Mouse (Mus musculus) spleen, adult 2 months (tissue): ENCODE data around the gene Fem1b. TPM values are rescaled to one million over a fixed set of nuclear protein-coding genes. Genes with fewer than 3 reads are reported as not detected.

Source experiments
- DNase-seq, 2 experiments: peaks; one replicate each; pipeline versions ENCODE4 v3.0.0 to v3.0.0-alpha.2; 2012 to 2021; ENCODE audit warnings: low spot score in 2 of 2, low read depth in 1 of 2
- H3K27ac ChIP-seq: fragments of 200-500 bp; 2 replicates; pipeline ENCODE4 v1.5.1; 2012; ENCODE audit warnings: low read length, inconsistent platforms; ENCODE audit not compliant: insufficient read depth
- H3K27me3 ChIP-seq: fragments of 200-500 bp; 2 replicates; pipeline ENCODE4 v1.6.1; 2012; ENCODE audit warnings: mild to moderate bottlenecking, moderate library complexity, low read length, inconsistent platforms; ENCODE audit not compliant: control insufficient read depth, insufficient read depth
- H3K36me3 ChIP-seq: fragments of 200-500 bp; 2 replicates; pipeline ENCODE4 v1.6.1; 2012; ENCODE audit warnings: mild to moderate bottlenecking, low read length, inconsistent platforms; ENCODE audit not compliant: control insufficient read depth, insufficient read depth
- H3K4me1 ChIP-seq: fragments of 200-500 bp; 2 replicates; pipeline ENCODE4 v1.6.1; 2011; ENCODE audit warnings: inconsistent platforms; ENCODE audit not compliant: control insufficient read depth, insufficient read depth, insufficient read length
- H3K4me3 ChIP-seq: fragments of 200-500 bp; 2 replicates; pipeline ENCODE4 v1.5.1; 2011; ENCODE audit warnings: mild to moderate bottlenecking, inconsistent platforms; ENCODE audit not compliant: insufficient read depth, insufficient read length; ENCODE audit errors: extremely low read depth
- CTCF ChIP-seq: fragments of 200-500 bp; IDR thresholded peaks from 2 replicates; pipeline ENCODE4 v1.5.1; 2011; ENCODE audit warnings: mild to moderate bottlenecking, inconsistent platforms; ENCODE audit not compliant: insufficient read depth, insufficient read length, insufficient replicate concordance; ENCODE audit errors: extremely low read depth
- POLR2A ChIP-seq: fragments of 200-500 bp; IDR thresholded peaks from 2 replicates; pipeline ENCODE4 v1.6.1; 2011; ENCODE audit warnings: low read depth, low read length, inconsistent platforms
- WGBS: fragments of 180-500 bp; shearing (Covaris S2); methylation state at CpG from one replicate; pipeline ENCODE4 v1.1.7; 2018; 5-methylcytosine and 5-hydroxymethylcytosine counted together
- polyA plus RNA-seq: library from polyadenylated mRNA; depleted of rRNA; stranded (reverse); fragments of >200 nt; gene quantifications from 2 replicates; pipeline ENCODE4 v1.2.3, GENCODE M21; 2012

The Fem1b gene
- polyA plus RNA-seq, 1 experiment, result 5.3 TPM

DNA sequence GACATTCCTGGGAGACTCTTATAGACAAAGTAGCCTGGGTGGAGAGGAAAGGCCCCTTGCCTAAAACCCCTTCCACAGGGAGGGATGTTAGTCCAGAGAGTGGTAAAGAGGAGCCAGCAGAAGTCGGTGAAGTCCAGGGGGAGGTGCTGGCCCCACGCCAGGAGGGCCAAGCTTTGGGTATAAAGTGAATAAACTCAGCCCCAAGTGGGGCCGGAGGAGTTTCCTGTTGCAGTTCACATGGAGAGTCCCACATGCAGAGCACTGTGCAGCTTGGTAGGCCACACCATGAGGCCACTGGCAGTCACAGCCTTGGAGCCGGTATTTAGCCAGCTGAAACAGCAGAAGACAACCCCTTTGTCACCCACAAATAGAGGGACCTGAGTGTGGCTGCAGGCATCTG, 42.7 kb upstream of the Fem1b start:
- DNase-seq, result no peak
- no peak overlapping the region for H3K27ac ChIP-seq
- H3K36me3 ChIP-seq, result no peaks in the 10 kb centered on the region
- no peaks in the 10 kb centered on the region for H3K27me3 ChIP-seq
- 56% methylated on average over 4 of the region's 4 CpGs for WGBS
- H3K4me1 ChIP-seq, result no peaks in the 10 kb centered on the region
- no peak for TF ChIP-seq POLR2A
- TF ChIP-seq CTCF, result no peak
- no peak overlapping the region for H3K4me3 ChIP-seq

DNA sequence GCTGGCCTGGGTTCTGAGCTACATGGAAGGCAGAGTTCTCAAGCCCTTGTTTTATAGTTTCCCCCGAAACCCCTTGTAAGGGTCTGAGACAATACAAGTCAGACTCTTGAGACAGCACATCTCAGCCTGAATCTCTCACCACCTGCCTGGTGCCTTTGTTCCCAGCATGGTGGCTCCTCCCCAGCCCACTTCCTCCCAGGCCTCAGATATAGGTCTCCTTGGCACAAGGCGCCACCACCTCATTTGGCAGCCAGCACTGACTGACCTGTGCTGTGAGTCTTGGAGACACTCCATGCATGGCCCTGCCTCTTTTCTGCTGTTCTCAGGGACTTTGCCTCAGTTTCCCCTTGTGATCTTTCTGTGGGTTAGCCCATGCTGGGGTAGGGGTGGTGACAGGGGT, 39.8 kb upstream of the Fem1b start:
- WGBS, result 60% methylated on average over 2 of the region's 2 CpGs
- H3K4me1 ChIP-seq, result peaks cover 5% of the 10 kb centered on the region; the same call in 1 of the 2 replicates
- H3K27ac ChIP-seq, result no peak overlapping the region
- TF ChIP-seq CTCF (no peak), POLR2A (no peak)
- no peak overlapping the region for H3K4me3 ChIP-seq
- DNase-seq, result no peak
- no peaks in the 10 kb centered on the region for H3K36me3 ChIP-seq
- no peaks in the 10 kb centered on the region for H3K27me3 ChIP-seq

DNA sequence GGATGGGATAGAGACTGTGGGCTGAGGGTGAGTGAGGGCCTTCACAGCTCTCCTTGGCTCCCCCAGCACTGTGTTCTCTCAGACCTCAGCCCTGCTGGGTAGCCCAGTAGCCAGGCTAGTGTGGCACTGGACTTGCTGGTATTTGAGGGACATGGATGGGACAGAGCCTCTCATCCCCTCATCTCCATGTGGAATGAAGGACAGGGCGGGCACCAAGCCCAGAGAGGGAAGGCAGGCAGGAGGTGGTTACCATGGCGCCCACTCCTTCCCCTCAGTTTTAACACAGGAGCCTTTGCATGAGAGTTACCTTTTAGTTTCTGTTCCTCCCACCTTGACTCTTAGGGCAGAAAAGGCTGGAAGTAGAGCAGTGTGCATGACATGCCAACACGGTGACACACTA, 36.9 kb upstream of the Fem1b start:
- TF ChIP-seq CTCF (no peak), POLR2A (no peak)
- no peak for DNase-seq
- H3K4me3 ChIP-seq, result no peak overlapping the region
- H3K36me3 ChIP-seq, result no peaks in the 10 kb centered on the region
- peaks cover 5% of the 10 kb centered on the region; the same call in 1 of the 2 replicates for H3K4me1 ChIP-seq
- no peak overlapping the region for H3K27ac ChIP-seq
- 76% methylated on average over 3 of the region's 3 CpGs for WGBS
- H3K27me3 ChIP-seq, result no peaks in the 10 kb centered on the region

DNA sequence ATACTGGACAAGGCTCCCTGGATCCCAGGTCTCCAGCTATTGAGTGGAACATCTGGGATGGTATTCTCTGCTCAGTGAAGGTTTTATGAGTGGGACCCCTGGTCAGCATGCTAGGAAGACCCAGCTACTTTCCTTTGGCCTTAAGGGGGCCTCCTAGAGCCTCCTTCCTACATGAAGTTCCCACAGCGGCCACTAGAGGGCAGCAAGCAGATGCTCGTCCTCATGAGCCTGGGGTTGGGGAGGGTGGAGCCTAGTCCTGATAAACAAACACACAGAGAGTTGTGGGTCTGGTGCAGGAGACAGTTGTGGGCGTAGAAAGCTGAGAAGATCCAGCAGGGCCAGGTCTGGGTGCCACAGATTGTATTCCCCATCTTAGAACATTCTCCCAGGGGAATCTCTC, 36.0 kb upstream of the Fem1b start:
- H3K27ac ChIP-seq, result no peak overlapping the region
- TF ChIP-seq CTCF, result peak; percentile 97; the same call in 1 of the 2 replicates
- TF ChIP-seq POLR2A, result no peak
- H3K27me3 ChIP-seq, result no peaks in the 10 kb centered on the region
- H3K4me3 ChIP-seq, result no peak overlapping the region
- peak; percentile 65 to 75 for DNase-seq
- 8% methylated on average over 3 of the region's 3 CpGs for WGBS
- peaks cover 5% of the 10 kb centered on the region; the same call in 1 of the 2 replicates for H3K4me1 ChIP-seq
- H3K36me3 ChIP-seq, result no peaks in the 10 kb centered on the region

DNA sequence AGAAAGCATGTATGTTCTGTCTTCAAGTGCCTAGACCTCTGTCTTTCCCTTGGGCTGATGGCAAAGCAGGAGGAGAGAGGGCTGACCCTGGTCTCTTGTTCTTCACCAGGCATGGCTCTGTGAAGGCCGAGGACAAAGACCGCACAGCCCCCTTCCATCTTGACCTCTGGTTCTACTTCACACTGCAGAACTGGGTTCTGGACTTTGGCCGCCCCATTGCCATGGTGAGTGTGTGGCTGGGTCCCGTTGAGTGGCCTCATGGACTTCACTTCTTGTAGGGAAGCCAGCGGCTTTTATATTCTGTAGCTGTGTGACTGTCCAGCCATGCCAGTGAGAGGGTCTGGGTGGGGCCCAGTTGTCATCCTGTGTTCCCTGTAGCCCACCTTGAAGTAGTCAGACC, 32.7 kb upstream of the Fem1b start:
- peaks cover 5% of the 10 kb centered on the region; the same call in 1 of the 2 replicates for H3K4me1 ChIP-seq

DNA sequence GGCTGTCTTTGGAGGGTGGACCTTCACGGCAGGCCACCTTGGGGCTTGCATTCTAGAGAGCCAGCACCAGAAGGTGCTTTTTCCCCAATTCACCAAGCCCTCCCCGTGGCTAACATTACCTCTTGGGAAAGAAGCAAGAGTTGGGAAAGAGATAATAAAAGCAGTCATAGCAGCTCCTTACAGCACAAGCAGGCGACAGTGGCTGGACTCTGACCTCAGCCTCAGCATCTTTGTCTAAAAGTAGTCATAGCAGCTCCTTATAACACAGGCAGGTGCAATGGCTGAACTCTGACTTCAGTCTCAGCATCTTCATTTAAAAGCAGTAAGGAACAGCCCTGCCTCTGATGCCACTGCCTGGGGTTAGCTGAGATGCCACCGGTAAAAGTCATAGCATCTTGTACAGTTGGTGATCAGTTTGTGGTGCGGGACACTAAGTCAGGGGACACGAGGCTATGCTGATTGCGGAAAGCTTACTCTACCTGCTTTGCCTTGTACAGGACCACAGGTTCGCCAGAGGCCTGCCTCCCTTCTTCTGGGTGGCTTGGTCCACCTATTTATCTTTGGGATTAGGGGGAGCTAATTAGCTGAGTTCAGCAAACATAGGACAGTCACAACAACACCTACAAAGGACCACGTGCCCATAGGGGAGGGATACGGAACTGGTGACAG, 31.8 kb upstream of the Fem1b start:
- H3K4me1 ChIP-seq, result peaks cover 5% of the 10 kb centered on the region; the same call in 1 of the 2 replicates
- 91% methylated on average over 10 of the region's 10 CpGs for WGBS

More for the DNA sequence above, 32.7 kb upstream of the Fem1b start:
- no peak overlapping the region for H3K27ac ChIP-seq
- WGBS, result 96% methylated on average over 5 of the region's 5 CpGs
- no peak for DNase-seq
- no peaks in the 10 kb centered on the region for H3K27me3 ChIP-seq
- TF ChIP-seq POLR2A (no peak), CTCF (no peak)
- H3K4me3 ChIP-seq, result no peak overlapping the region
- no peaks in the 10 kb centered on the region for H3K36me3 ChIP-seq

DNA sequence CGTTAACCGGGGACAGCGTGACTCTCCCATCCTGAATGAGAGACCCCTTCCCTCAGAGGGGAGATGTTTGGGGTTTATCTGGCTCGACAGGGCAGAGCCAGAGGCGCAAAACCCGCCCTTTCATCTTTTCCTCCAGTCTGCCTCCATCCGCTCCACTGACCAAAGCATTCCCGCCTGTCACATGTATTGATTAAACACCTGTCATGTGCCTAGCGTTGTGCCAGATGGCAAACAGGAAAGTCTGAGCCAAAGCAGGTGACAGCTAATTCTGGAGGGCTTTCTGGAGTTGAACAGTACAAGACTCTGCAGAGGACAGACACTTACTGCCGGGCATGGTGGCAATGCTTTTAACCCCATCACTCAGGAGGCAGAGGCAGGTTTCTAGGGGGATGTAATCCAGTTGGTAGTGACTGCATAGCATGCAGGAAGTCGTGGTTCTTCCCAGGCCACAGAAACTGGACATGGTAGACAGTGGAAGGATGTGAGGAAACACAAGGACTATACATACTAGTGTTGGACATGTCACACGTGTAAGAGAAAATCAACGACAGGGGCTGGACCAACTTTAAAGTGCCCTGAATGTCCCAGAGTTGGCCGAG, 27.5 kb upstream of the Fem1b start:
- DNase-seq, result no peak
- Histone ChIP-seq H3K4me1 (peaks cover 11% of the 10 kb centered on the region; the same call in 1 of the 2 replicates), H3K27ac (peak overlapping the region; percentile 50), H3K27me3 (no peaks in the 10 kb centered on the region), H3K4me3 (peak overlapping the region; percentile 64), H3K36me3 (no peaks in the 10 kb centered on the region)
- TF ChIP-seq POLR2A (no peak), CTCF (no peak)
- WGBS, result 16% methylated on average over 14 of the region's 14 CpGs

More for the DNA sequence above, 31.8 kb upstream of the Fem1b start:
- TF ChIP-seq CTCF (no peak), POLR2A (no peak)
- H3K4me3 ChIP-seq, result no peak overlapping the region
- DNase-seq, result no peak
- H3K27me3 ChIP-seq, result no peaks in the 10 kb centered on the region
- H3K27ac ChIP-seq, result no peak overlapping the region
- no peaks in the 10 kb centered on the region for H3K36me3 ChIP-seq
